Mouse (Mus musculus): ENCODE data around the gene Fez2. TPM values are rescaled to one million over a fixed set of nuclear protein-coding genes. Genes with fewer than 3 reads are reported as not detected.

Gene Fez2
- polyA plus RNA-seq, 1 experiment from 2014 or later, result 59.7 TPM

DNA sequence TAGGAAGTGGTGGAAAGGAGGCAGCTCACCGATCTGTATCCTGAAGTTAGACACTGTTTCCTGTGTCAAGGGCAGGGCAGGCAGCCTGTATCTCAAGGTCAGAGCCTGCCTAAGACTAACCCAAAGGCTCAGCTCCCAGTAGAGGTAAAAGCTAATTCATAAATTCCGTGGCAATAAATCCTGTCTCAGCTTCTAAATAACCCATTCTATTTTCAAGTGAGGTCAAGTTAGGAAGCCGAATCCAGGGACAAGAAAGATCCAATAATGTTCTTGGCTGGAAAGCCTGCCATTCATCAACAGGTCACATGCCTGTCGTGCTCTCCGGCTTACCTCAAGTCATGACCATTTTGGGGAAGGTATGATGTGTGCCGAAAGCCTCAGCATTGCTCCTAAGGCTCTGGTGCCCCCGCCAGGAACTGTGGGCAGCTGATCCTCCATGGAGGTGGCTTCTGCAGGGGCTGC, 33.4 kb upstream of the Fez2 start:
- H3K4me2 ChIP-seq (replicated peaks), result no peak overlapping the region
- H3K9me3 ChIP-seq (ENCODE audit: control insufficient read depth, low read length), result no peaks in the 10 kb centered on the region
- ATAC-seq (ENCODE audit: low FRiP score) (no peak), DNase-seq (ENCODE audit: low spot score) (no peak)
- H3K27ac ChIP-seq, result no peak overlapping the region
- H3K27me3 ChIP-seq (ENCODE audit: control insufficient read depth, insufficient read depth, low read length), result no peaks in the 10 kb centered on the region
- H3K36me3 ChIP-seq (replicated peaks; ENCODE audit: control insufficient read depth, insufficient read depth), result no peaks in the 10 kb centered on the region
- WGBS, result 81% methylated on average over 7 of the region's 7 CpGs
- no peak overlapping the region for H3K4me3 ChIP-seq (replicated peaks; ENCODE audit: low read length)
- no peak overlapping the region for H3K9ac ChIP-seq
- no peaks in the 10 kb centered on the region for H3K4me1 ChIP-seq (replicated peaks; ENCODE audit: control insufficient read depth, insufficient read depth, low read length)

- Histone ChIP-seq H3K27ac (no peak overlapping the region), H3K4me1 (replicated peaks; ENCODE audit: control insufficient read depth, insufficient read depth, low read length) (no peaks in the 10 kb centered on the region), H3K4me2 (replicated peaks) (no peak overlapping the region), H3K9me3 (ENCODE audit: control insufficient read depth, low read length) (no peaks in the 10 kb centered on the region), H3K27me3 (ENCODE audit: control insufficient read depth, insufficient read depth, low read length) (no peaks in the 10 kb centered on the region), H3K36me3 (replicated peaks; ENCODE audit: control insufficient read depth, insufficient read depth) (no peaks in the 10 kb centered on the region), H3K4me3 (replicated peaks; ENCODE audit: low read length) (no peak overlapping the region), H3K9ac (no peak overlapping the region)
- WGBS, result 80% methylated on average over 13 of the region's 13 CpGs
- ATAC-seq (ENCODE audit: low FRiP score) (no peak), DNase-seq (ENCODE audit: low spot score) (no peak)
These were observed 31.8 kb upstream of the Fez2 start for GRCm38 (mm10) chr17:78449635-78450197.

DNA sequence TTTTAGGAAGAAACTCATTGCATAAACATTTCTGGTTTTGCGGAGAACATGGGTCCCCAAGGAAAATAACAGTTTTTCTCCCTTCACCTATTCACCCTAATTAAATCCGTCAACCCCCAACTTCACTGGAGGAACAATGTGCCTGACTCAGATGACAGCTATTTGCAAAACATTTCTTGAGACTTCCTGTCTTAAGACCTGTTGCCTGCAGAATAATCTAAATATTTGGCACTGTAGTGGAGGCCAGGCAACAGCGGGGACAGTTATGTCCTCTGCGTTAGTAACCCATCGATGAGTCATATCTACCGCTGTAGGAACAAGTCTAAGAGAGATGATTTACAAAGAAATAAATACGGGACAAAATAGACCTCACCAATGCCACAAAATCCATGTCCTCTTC, 26.9 kb upstream of the Fez2 start:
- H3K27ac ChIP-seq, result no peak overlapping the region
- ATAC-seq (ENCODE audit: low FRiP score) (no peak), DNase-seq (ENCODE audit: low spot score) (no peak)
- H3K4me2 ChIP-seq (replicated peaks), result no peak overlapping the region
- no peaks in the 10 kb centered on the region for H3K4me1 ChIP-seq (replicated peaks; ENCODE audit: control insufficient read depth, insufficient read depth, low read length)
- WGBS, result 86% methylated on average over 7 of the region's 7 CpGs
- H3K9ac ChIP-seq, result no peak overlapping the region
- no peaks in the 10 kb centered on the region for H3K27me3 ChIP-seq (ENCODE audit: control insufficient read depth, insufficient read depth, low read length)
- no peak overlapping the region for H3K4me3 ChIP-seq (replicated peaks; ENCODE audit: low read length)
- H3K9me3 ChIP-seq (ENCODE audit: control insufficient read depth, low read length), result no peaks in the 10 kb centered on the region
- no peaks in the 10 kb centered on the region for H3K36me3 ChIP-seq (replicated peaks; ENCODE audit: control insufficient read depth, insufficient read depth)

- no peak for ATAC-seq (ENCODE audit: low FRiP score)
- Histone ChIP-seq H3K27ac (no peak overlapping the region), H3K4me1 (replicated peaks; ENCODE audit: control insufficient read depth, insufficient read depth, low read length) (no peaks in the 10 kb centered on the region), H3K9ac (no peak overlapping the region), H3K4me3 (replicated peaks; ENCODE audit: low read length) (no peak overlapping the region), H3K27me3 (ENCODE audit: control insufficient read depth, insufficient read depth, low read length) (no peaks in the 10 kb centered on the region), H3K4me2 (replicated peaks) (no peak overlapping the region), H3K9me3 (ENCODE audit: control insufficient read depth, low read length) (no peaks in the 10 kb centered on the region), H3K36me3 (replicated peaks; ENCODE audit: control insufficient read depth, insufficient read depth) (no peaks in the 10 kb centered on the region)
- 97% methylated on average over 2 of the region's 2 CpGs for WGBS
- no peak for DNase-seq (ENCODE audit: low spot score)
These were observed 22.8 kb upstream of the Fez2 start for GRCm38 (mm10) chr17:78440771-78441170.

- no peaks in the 10 kb centered on the region for H3K9me3 ChIP-seq (ENCODE audit: control insufficient read depth, low read length)
- H3K4me3 ChIP-seq (replicated peaks; ENCODE audit: low read length), result no peak overlapping the region
- H3K36me3 ChIP-seq (replicated peaks; ENCODE audit: control insufficient read depth, insufficient read depth), result no peaks in the 10 kb centered on the region
- H3K27me3 ChIP-seq (ENCODE audit: control insufficient read depth, insufficient read depth, low read length), result no peaks in the 10 kb centered on the region
- 94% methylated on average over 4 of the region's 4 CpGs for WGBS
- DNase-seq (ENCODE audit: low spot score) (no peak), ATAC-seq (ENCODE audit: low FRiP score) (no peak)
- no peak overlapping the region for H3K4me2 ChIP-seq (replicated peaks)
- H3K9ac ChIP-seq, result no peak overlapping the region
- H3K27ac ChIP-seq, result no peak overlapping the region
- no peaks in the 10 kb centered on the region for H3K4me1 ChIP-seq (replicated peaks; ENCODE audit: control insufficient read depth, insufficient read depth, low read length)
These were observed 19.2 kb upstream of the Fez2 start for GRCm38 (mm10) chr17:78437161-78437560.

DNA sequence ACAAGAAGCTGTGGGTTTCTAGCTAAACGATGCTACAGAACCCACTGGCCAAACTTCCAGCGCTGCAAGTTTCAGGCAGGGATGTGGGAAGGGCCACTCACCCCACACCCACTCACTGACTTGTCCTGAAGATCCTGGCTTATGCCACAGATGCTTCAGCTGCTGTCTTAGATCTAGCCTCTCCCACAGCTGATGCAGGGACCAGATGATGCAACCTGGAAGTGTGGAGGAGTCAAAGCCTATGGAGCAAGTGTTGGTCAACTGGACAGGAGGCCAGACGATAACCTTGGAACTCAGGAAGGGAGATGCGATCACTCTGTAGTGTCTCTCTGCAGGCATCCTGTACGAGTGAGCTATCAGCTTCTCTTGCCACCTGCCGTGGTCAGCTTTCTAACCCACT, 17.7 kb upstream of the Fez2 start:
- no peak for ATAC-seq (ENCODE audit: low FRiP score)

DNA sequence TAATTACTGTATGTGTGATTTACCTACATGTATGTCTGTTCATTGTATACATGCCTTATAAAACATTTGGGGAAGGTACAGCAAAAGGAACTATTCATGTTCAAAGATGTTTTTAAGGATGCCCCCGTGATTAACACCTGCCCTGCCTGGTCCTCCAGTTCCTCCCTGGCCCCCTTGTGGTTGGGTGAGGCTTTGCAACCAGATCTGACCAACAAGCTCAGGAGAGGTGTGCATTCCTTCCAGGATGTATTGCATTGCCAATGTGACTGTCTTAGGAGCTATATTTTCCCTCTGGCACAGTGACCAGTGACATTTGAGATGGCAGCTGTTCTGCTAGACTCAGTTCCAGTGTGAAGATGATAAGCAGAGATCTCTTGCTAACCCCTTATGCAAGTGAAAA, 16.8 kb upstream of the Fez2 start:
- H3K4me3 ChIP-seq (replicated peaks; ENCODE audit: low read length), result no peak overlapping the region
- H3K27me3 ChIP-seq (ENCODE audit: control insufficient read depth, insufficient read depth, low read length), result no peaks in the 10 kb centered on the region
- H3K27ac ChIP-seq, result no peak overlapping the region
- DNase-seq (ENCODE audit: low spot score) (no peak), ATAC-seq (ENCODE audit: low FRiP score) (no peak)
- WGBS, result 41% methylated on average over 1 of the region's 1 CpGs
- H3K4me2 ChIP-seq (replicated peaks), result no peak overlapping the region
- no peaks in the 10 kb centered on the region for H3K4me1 ChIP-seq (replicated peaks; ENCODE audit: control insufficient read depth, insufficient read depth, low read length)
- H3K9ac ChIP-seq, result no peak overlapping the region
- no peaks in the 10 kb centered on the region for H3K36me3 ChIP-seq (replicated peaks; ENCODE audit: control insufficient read depth, insufficient read depth)
- H3K9me3 ChIP-seq (ENCODE audit: control insufficient read depth, low read length), result no peaks in the 10 kb centered on the region

More for the DNA sequence above, 17.7 kb upstream of the Fez2 start:
- no peaks in the 10 kb centered on the region for H3K4me1 ChIP-seq (replicated peaks; ENCODE audit: control insufficient read depth, insufficient read depth, low read length)
- no peak for DNase-seq (ENCODE audit: low spot score)
- no peak overlapping the region for H3K4me3 ChIP-seq (replicated peaks; ENCODE audit: low read length)
- H3K27me3 ChIP-seq (ENCODE audit: control insufficient read depth, insufficient read depth, low read length), result no peaks in the 10 kb centered on the region
- H3K9ac ChIP-seq, result no peak overlapping the region
- H3K36me3 ChIP-seq (replicated peaks; ENCODE audit: control insufficient read depth, insufficient read depth), result no peaks in the 10 kb centered on the region
- no peaks in the 10 kb centered on the region for H3K9me3 ChIP-seq (ENCODE audit: control insufficient read depth, low read length)
- no peak overlapping the region for H3K27ac ChIP-seq
- no peak overlapping the region for H3K4me2 ChIP-seq (replicated peaks)
- 91% methylated on average over 6 of the region's 6 CpGs for WGBS

DNA sequence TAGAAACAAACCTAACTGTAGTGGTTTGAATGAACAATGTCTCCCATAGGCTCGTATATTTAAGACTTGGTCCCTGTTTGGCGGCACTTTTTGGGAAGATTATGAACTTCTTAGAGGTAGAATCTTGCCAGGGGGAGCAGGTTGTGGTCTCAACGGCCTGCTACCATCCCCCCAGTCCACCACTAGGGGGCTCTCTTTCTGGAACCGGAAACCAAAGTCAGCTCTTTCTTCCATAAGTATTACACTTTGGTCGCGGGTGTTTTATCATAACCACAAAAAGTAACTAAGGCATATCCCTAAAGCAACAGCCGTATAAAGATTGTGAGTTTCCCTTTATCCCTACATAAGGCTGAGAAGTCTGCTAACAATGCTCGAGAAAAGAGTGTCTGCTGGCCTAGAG, 12.4 kb upstream of the Fez2 start:
- Histone ChIP-seq H3K36me3 (replicated peaks; ENCODE audit: control insufficient read depth, insufficient read depth) (no peaks in the 10 kb centered on the region), H3K4me3 (replicated peaks; ENCODE audit: low read length) (no peak overlapping the region), H3K9ac (no peak overlapping the region), H3K27me3 (ENCODE audit: control insufficient read depth, insufficient read depth, low read length) (no peaks in the 10 kb centered on the region), H3K4me1 (replicated peaks; ENCODE audit: control insufficient read depth, insufficient read depth, low read length) (no peaks in the 10 kb centered on the region), H3K27ac (no peak overlapping the region), H3K4me2 (replicated peaks) (no peak overlapping the region), H3K9me3 (ENCODE audit: control insufficient read depth, low read length) (no peaks in the 10 kb centered on the region)
- DNase-seq (ENCODE audit: low spot score), result no peak
- WGBS, result 75% methylated on average over 8 of the region's 8 CpGs
- no peak for ATAC-seq (ENCODE audit: low FRiP score)

DNA sequence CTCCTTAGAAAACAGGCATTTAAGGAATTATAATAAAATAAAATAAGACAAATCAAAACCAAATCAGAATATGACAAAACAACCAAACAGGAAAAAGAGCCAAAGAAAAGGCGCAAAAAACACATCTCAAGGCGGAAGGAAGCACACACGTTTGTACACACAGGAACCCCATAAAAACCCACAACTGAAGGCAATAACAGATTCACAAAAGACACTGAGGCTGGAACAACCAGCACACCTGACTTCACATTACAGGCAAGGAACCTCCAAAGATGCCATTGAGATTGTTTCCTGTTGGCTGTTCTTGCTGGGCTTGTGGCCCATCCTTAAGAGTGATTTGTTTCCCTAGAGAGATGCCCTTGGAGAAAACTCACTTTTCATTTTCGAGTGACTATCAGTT, 11.1 kb upstream of the Fez2 start:
- Histone ChIP-seq H3K4me3 (replicated peaks; ENCODE audit: low read length) (no peak overlapping the region), H3K27ac (no peak overlapping the region), H3K4me1 (replicated peaks; ENCODE audit: control insufficient read depth, insufficient read depth, low read length) (no peaks in the 10 kb centered on the region), H3K36me3 (replicated peaks; ENCODE audit: control insufficient read depth, insufficient read depth) (no peaks in the 10 kb centered on the region), H3K4me2 (replicated peaks) (no peak overlapping the region), H3K9ac (no peak overlapping the region), H3K27me3 (ENCODE audit: control insufficient read depth, insufficient read depth, low read length) (no peaks in the 10 kb centered on the region), H3K9me3 (ENCODE audit: control insufficient read depth, low read length) (no peaks in the 10 kb centered on the region)
- no peak for ATAC-seq (ENCODE audit: low FRiP score)
- DNase-seq (ENCODE audit: low spot score), result no peak
- WGBS, result 94% methylated on average over 4 of the region's 4 CpGs

DNA sequence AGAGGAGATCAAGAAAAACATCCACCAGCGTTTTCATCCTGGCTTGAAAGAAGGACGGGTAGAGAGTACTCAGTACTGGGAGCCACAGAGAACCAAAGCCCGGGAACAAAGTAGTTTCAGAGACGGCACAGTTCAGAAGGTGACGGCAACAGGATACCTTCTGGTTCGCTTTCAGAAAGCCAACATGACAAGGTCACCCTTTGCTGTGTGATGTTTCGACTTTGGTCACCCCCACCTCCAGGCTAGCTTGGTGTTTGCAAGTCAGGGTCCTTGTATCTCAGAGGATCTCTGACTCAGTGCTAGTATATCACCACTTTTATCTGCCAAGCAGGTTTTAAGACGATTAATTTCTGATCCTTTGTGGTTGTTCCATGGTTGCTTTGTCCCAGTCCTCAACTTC, 7.1 kb upstream of the Fez2 start:
- DNase-seq (ENCODE audit: low spot score), result no peak
- Histone ChIP-seq H3K4me1 (replicated peaks; ENCODE audit: control insufficient read depth, insufficient read depth, low read length) (no peaks in the 10 kb centered on the region), H3K9me3 (ENCODE audit: control insufficient read depth, low read length) (no peaks in the 10 kb centered on the region), H3K9ac (no peak overlapping the region), H3K36me3 (replicated peaks; ENCODE audit: control insufficient read depth, insufficient read depth) (no peaks in the 10 kb centered on the region), H3K4me3 (replicated peaks; ENCODE audit: low read length) (no peak overlapping the region), H3K27me3 (ENCODE audit: control insufficient read depth, insufficient read depth, low read length) (no peaks in the 10 kb centered on the region), H3K4me2 (replicated peaks) (no peak overlapping the region), H3K27ac (no peak overlapping the region)
- 71% methylated on average over 8 of the region's 8 CpGs for WGBS
- ATAC-seq (ENCODE audit: low FRiP score), result no peak

All from hindbrain, embryonic 14.5 days (tissue).